Mouse (Mus musculus) kidney, adult 2 months (tissue): Measurements from ENCODE around the gene Prnd. TPM values are rescaled to one million over a fixed set of nuclear protein-coding genes. Genes with fewer than 3 reads are reported as not detected.

Source experiments
- DNase-seq: peaks from one replicate; pipeline ENCODE4 v3.0.0; 2021
- H3K27ac ChIP-seq: fragments of 200-500 bp; 2 replicates; pipeline ENCODE4 v1.5.1; 2012; ENCODE audit warnings: low read depth, low read length, control low read depth, inconsistent platforms; ENCODE audit not compliant: insufficient read depth
- H3K27me3 ChIP-seq: fragments of 200-500 bp; replicated peaks from 2 replicates; pipeline ENCODE4 v1.6.1; 2012; ENCODE audit warnings: mild to moderate bottlenecking, moderate library complexity, low read length, inconsistent platforms; ENCODE audit not compliant: control insufficient read depth, insufficient read depth
- H3K36me3 ChIP-seq: fragments of 200-500 bp; 2 replicates; pipeline ENCODE4 v1.6.1; 2012; ENCODE audit warnings: mild to moderate bottlenecking, moderate library complexity, low read length, inconsistent platforms; ENCODE audit not compliant: control insufficient read depth, insufficient read depth
- H3K4me1 ChIP-seq: fragments of 200-500 bp; 2 replicates; pipeline ENCODE4 v1.6.1; 2011; ENCODE audit warnings: low read length; ENCODE audit not compliant: control insufficient read depth, insufficient read depth
- H3K4me3 ChIP-seq: fragments of 200-500 bp; 2 replicates; pipeline ENCODE4 v1.5.1; 2011; ENCODE audit warnings: mild to moderate bottlenecking, low read depth, low read length, control low read depth; ENCODE audit not compliant: insufficient read depth
- CTCF ChIP-seq: fragments of 200-500 bp; conservative IDR thresholded peaks from 2 replicates; pipeline ENCODE4 v1.5.1; 2011; ENCODE audit warnings: low read depth, mild to moderate bottlenecking, control low read depth, low read length, moderate library complexity, mixed read lengths; ENCODE audit not compliant: insufficient read depth, insufficient read length
- POLR2A ChIP-seq: fragments of 200-500 bp; IDR thresholded peaks from one replicate; pipeline ENCODE4 v1.6.1; 2011; ENCODE audit warnings: low read depth, low read length, control low read depth
- WGBS: fragments of 180-500 bp; shearing (Covaris S2); methylation state at CpG from one replicate; pipeline ENCODE4 v1.1.7; 2018; 5-methylcytosine and 5-hydroxymethylcytosine counted together
- polyA plus RNA-seq: library from polyadenylated mRNA; depleted of rRNA; stranded (reverse); fragments of >200 nt; gene quantifications from 2 replicates; pipeline ENCODE4 v1.2.3, GENCODE M21; 2012

Gene Prnd
- polyA plus RNA-seq, 1 experiment = 1.0 TPM

DNA sequence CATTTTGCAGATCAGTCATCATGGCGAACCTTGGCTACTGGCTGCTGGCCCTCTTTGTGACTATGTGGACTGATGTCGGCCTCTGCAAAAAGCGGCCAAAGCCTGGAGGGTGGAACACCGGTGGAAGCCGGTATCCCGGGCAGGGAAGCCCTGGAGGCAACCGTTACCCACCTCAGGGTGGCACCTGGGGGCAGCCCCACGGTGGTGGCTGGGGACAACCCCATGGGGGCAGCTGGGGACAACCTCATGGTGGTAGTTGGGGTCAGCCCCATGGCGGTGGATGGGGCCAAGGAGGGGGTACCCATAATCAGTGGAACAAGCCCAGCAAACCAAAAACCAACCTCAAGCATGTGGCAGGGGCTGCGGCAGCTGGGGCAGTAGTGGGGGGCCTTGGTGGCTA, 14.3 kb upstream of the Prnd start:
- H3K27ac ChIP-seq = no peak overlapping the region
- H3K27me3 ChIP-seq = no peaks in the 10 kb centered on the region
- no peak overlapping the region for H3K4me3 ChIP-seq
- WGBS = 98% methylated on average over 10 of the region's 10 CpGs
- no peaks in the 10 kb centered on the region for H3K36me3 ChIP-seq
- H3K4me1 ChIP-seq = 0 out of 2 replicates have a peak, but pooled peaks cover 3% of the 10 kb centered on the region
- TF ChIP-seq POLR2A (no peak), CTCF (no peak)
- DNase-seq = no peak

DNA sequence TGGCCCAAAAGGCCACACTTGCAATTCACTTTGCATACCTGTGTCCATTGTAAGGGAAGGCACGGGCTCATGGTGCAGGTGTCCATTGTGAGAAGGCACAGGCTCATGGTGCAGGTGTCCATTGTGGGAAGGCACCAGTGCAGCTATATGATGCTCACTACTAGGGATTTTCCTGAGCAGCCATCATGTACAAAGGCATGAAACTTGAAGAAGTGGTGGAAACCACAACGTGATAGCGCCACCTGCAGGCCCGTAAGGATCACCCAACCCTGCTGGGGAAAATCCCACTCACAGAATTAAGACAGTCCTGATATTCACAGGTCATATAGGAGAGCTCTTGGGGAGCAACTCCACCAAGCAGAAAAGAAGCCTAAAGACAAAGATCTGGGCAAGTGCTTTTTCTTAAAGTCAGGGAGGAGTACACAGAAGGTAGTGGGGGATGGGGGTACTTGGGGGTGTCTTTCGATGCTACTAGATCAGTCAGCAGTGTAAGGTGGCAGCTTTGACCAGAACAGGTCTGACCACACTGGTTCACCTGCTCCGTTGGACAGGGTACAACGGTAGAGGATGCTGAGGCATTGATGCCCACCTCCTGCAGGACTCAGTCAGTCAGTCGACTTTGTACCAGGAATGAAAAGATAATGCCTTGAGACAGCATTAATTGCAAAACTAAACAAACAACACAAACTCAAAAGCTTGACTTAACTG, 11.1 kb upstream of the Prnd start:
- DNase-seq = peak; percentile 54

DNA sequence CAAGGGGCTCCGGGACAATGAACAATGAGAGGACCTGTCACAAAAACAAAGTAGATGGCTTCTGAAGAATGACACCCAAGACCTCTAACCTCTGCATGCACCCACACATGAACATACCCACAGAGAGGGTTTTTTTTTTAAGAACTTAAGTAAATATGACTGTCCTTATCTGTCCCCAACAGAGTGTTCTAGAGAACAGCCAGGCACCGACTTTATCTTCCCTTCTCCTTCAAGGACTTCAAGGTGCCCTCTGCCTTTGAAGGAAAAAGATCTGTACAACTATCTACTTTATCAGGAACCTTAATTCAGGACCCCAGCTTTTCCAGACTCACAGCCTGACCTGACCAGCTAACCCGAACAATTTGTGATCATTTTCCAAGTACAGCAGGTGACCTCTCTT, 10.2 kb upstream of the Prnd start:
- H3K27me3 ChIP-seq = no peaks in the 10 kb centered on the region
- H3K4me1 ChIP-seq = no peaks in the 10 kb centered on the region
- WGBS = 75% methylated on average over 3 of the region's 3 CpGs
- no peak for DNase-seq
- no peaks in the 10 kb centered on the region for H3K36me3 ChIP-seq
- TF ChIP-seq CTCF (no peak), POLR2A (no peak)
- no peak overlapping the region for H3K4me3 ChIP-seq
- H3K27ac ChIP-seq = no peak overlapping the region

More for the DNA sequence above, 11.1 kb upstream of the Prnd start:
- peak; percentile 83 for TF ChIP-seq CTCF
- no peak for TF ChIP-seq POLR2A
- no peak overlapping the region for H3K4me3 ChIP-seq
- H3K4me1 ChIP-seq = no peaks in the 10 kb centered on the region
- H3K27me3 ChIP-seq = no peaks in the 10 kb centered on the region
- no peaks in the 10 kb centered on the region for H3K36me3 ChIP-seq
- no peak overlapping the region for H3K27ac ChIP-seq
- WGBS = 39% methylated on average over 8 of the region's 8 CpGs

DNA sequence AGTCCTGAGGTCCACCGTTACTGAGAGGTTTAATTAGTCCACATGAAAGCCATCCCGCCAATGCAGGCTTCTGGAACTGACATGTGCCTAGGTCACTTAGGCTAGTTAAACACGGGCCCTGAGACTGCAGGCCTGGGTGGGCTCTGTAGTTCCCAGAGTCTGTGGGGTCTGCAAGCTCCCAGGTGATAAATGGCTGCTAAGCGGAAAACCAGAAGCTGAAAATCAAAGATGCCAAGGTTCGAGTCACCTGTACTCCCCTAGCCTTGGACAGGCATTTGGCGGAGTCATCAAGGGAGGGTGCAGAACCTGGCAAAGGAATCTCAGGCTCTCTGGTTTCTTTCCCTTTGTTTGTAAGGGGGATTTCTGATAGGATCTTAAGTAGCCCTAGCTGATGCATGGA, 9.2 kb upstream of the Prnd start:
- no peak overlapping the region for H3K4me3 ChIP-seq
- H3K36me3 ChIP-seq = no peaks in the 10 kb centered on the region
- no peaks in the 10 kb centered on the region for H3K4me1 ChIP-seq
- WGBS = 86% methylated on average over 6 of the region's 6 CpGs
- TF ChIP-seq POLR2A (no peak), CTCF (no peak)
- no peak overlapping the region for H3K27ac ChIP-seq
- no peaks in the 10 kb centered on the region for H3K27me3 ChIP-seq
- no peak for DNase-seq

DNA sequence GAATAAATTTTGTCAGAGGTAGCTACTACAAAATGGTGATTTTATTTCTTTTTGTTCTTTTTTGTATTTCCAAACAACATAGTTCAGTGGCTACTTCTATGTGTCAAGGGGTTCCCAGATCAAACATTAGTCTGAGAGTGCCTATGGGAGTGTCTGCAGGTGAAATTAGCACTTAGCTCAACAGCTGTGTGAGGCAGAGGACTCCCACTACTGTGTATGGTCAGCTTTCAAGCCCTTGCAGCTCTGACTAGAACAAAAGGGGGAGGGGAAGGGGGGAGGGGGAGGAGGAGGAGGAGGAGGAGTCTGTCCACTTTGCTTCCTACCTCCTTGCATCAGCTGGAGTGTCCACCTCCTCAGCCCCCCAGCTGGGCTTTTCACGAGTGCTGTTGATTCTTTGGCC, 6.3 kb upstream of the Prnd start:
- DNase-seq = no peak
- Histone ChIP-seq H3K36me3 (no peaks in the 10 kb centered on the region), H3K27me3 (no peaks in the 10 kb centered on the region), H3K4me3 (no peak overlapping the region), H3K4me1 (no peaks in the 10 kb centered on the region), H3K27ac (no peak overlapping the region)
- TF ChIP-seq CTCF (no peak), POLR2A (no peak)
- WGBS = 39% methylated on average over 1 of the region's 1 CpGs

DNA sequence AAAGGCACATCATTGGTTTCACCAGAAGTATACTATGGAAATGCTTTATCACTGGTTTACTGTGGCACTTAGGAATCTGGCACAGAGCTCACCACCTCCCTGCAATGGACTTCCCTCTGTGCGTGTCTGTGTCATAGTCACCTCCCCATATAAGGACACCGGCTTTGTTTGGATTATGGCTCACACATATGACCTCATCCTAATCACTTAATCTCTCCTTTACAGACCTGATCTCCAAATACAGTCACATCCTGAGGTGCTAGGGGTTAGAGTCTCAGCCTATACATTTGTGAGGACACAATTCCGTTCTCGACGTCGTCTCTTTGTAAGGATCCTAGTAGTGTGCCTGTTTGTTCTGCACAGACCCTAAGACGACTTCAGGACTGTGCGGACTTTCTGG, 5.4 kb upstream of the Prnd start:
- no peak overlapping the region for H3K27ac ChIP-seq
- no peak for TF ChIP-seq POLR2A
- TF ChIP-seq CTCF = no peak
- 69% methylated on average over 8 of the region's 8 CpGs for WGBS
- no peak overlapping the region for H3K4me3 ChIP-seq
- no peaks in the 10 kb centered on the region for H3K27me3 ChIP-seq
- no peaks in the 10 kb centered on the region for H3K4me1 ChIP-seq
- no peaks in the 10 kb centered on the region for H3K36me3 ChIP-seq
- no peak for DNase-seq

DNA sequence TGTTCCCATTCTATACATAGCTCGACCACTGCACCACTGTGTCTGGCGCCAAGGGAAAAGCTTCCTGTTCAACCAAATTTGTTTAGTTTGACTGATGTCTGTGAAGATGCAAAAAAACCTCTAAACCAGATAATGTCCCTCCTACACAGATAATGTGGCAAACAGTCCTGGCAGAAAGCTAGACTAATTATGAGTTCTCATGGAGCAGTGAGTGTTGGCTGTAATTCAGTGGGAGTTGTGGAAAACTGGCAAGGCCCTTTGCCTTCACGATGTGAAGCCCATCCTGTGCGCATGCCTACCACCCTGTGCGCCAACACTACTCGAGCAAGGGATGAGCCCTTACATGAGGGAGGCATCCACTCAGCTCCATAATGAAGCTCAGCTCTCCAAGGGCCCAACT, 4.9 kb upstream of the Prnd start:
- Histone ChIP-seq H3K4me1 (no peaks in the 10 kb centered on the region), H3K4me3 (no peak overlapping the region), H3K36me3 (no peaks in the 10 kb centered on the region), H3K27ac (no peak overlapping the region), H3K27me3 (no peaks in the 10 kb centered on the region)
- TF ChIP-seq POLR2A (no peak), CTCF (no peak)
- 86% methylated on average over 6 of the region's 6 CpGs for WGBS
- no peak for DNase-seq
